Mouse (Mus musculus): ENCODE measurements around the gene Baiap3.

DNA sequence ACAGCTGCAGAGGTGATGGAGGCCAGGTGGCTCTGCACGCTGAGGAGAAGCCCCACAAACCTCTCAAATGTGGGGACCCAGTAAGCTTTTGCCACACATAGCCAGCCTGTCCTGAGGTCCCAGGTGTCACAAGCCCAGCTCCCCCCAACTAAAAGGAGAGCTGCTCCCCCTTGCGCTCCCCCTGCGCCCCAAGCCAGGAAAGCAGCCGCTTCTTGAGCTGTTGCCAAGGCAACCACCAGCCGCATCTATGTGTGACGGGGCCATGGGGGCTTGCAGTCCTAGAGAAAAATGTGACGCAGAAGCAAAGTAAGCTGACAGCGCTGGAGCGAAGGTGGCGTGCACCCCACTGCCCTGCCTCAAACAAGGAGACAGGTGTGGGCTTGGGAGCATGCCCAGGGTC lies 2.4 kb downstream of the Baiap3 start:
- TF ChIP-seq CTCF (IDR thresholded peaks at IDR 0.05; ENCODE audit: insufficient read depth, low read length) (no peak), POLR2A (IDR thresholded peaks at IDR 0.05; ENCODE audit: borderline replicate concordance, extremely low read depth, low read depth, low read length) (no peak)

Measured in lung, adult 2 months (tissue).